Mouse (Mus musculus) neural tube, embryonic 10.5 days (tissue): ENCODE data around the gene Lemd2.

Source experiments
- DNase-seq: peaks from one replicate; pipeline ENCODE4 v3.0.0-alpha.2; 2017; ENCODE audit warnings: low spot score; ENCODE audit errors: extremely low spot score

The Lemd2 gene

DNA sequence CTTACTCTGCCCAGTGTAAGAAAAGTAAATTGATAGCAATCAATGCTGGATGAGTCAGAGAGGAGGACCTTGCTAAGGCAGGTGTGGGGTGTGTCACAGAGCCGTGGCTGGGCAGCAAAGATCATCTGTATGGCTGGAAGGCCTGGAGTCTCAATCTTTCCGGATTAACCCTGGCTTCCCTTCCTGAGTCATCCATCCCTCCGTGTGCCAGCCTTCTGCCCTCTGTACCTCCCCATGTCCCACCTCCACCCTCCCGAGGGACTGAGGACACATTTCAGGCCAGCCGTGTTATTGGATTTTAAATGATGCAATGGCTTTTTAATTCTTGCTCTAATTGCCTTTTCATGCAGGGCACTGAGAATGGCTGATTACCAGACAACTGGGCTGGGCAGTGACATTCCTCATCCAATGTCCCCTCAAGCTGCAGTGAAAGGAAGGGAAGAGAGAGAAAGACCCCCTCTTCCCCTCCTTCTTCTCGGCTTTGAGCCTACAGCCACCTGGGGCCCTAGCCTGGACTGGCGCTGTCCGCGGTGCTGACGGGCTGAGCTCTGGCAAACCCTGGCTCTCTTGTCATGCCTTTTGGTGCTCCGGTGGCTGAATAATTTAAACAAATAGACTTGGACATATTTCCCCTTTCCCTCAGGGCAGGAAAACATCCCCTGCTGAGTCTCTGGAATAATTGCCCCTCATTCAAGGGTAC is 24.1 kb upstream of the Lemd2 start:
- DNase-seq = peak; percentile 78

DNA sequence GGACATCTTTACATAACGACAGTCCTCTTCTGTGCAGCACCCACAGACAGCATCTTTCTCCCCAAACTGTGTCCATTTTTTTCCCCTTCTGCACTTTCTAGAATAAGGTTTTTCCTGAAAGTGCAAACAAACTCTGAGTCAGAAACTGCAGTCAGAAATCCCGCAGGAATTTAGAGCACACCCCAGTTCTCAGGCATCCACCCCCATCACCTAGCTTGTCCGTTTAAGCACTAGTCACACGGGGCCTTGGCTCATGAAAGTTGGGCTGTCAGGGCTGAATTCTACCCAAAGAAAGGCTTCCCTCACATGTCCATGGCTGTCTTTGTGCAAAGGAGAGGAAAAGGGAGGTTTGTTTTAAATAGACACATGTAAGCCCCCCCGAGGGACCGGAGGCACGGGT is 23.0 kb upstream of the Lemd2 start:
- no peak for DNase-seq

DNA sequence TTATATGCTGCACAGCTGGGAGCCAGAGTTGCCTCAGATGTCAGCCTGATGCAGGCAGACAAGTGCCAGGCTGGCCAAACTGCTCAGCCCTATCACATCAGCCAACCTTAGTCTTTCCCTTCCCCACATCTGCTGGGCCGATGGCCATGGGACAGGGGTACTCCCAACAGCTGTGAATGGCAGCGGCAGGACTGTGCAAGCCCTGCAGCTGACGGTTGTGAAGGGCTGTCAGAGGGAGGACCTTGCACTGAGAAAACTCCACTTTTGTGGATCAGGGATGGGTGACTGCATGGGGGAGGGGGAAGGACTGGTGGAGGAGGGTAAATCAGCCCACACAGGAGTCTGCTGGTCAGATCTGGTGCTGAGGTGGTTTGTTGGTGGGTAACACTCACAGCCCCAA is 22.4 kb upstream of the Lemd2 start:
- DNase-seq = no peak

DNA sequence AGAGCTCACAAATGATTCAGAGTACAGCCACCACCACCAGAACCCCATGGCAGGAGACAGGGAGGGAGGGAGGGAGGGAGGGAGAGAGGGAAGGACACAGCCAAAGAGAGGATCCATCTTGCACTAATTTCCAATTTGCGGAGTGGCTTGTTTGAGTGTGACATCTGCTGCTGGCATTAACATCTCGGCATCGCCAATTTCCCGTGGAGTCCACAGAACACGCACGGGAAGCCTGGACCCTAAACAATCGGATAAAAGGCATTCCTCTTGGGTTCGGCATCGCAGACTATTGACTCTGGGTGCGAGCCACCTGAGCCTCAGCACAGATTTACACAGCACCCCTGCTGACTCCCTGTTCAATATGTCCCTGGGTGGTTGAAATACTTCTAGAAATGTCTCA is 21.5 kb upstream of the Lemd2 start:
- DNase-seq = no peak

DNA sequence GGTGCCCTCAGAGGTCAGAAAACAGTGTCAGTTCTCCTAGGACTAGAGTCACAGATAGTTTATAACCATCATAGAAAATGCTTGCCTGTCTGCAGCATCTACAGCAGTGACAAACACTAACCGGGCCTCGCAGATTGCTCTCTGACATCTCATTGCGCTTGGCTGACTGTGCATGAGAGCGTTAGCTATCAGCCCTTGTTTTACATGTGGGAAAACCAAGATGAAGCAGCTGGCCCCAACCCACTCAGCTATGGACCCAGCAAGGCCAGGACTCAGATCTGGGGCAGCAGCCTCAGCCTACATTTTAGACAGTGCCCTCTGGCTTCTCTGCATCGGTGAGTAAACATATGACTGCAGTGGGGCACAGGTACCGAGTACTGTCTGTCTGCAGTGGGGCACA is 19.6 kb upstream of the Lemd2 start:
- DNase-seq = no peak

DNA sequence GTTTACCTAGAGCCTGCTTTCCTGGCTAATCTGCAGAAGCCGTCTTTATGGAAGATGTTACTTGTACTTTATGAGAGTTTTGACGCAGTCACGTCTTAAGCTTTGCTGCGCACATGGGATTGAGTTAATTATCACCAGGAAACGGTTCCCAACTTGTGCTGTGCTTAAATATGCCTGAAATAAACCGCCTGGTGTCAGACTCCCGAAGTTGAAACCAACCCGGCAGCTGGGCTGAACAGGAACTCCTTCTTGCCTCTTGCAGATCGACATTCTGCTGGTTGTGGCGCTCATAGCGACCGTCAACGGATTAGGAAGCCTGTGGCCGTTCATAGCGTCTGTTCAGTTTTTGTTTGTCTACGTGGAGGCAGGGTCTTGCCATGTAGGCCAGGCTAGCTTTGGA is 17.3 kb upstream of the Lemd2 start:
- no peak for DNase-seq

DNA sequence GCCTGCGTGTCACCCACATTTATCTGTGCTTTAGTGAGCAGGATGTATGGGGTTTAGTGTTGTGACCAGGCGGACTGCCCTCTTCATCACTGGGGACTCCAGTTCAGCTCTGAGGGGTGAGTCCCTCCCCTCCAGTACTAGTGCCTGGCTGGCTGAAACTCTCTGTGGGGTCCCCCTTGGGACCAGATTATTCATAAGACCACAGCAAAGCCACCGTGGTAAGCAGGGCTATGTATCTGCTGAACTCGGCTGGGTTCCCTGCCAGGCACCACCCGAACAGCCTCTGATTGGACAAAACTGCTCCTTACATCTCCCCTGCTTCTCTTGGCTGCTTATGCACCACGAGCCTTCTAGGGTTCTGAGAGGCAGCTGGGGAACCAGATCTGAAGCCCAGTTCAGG is 14.6 kb upstream of the Lemd2 start:
- DNase-seq = no peak

DNA sequence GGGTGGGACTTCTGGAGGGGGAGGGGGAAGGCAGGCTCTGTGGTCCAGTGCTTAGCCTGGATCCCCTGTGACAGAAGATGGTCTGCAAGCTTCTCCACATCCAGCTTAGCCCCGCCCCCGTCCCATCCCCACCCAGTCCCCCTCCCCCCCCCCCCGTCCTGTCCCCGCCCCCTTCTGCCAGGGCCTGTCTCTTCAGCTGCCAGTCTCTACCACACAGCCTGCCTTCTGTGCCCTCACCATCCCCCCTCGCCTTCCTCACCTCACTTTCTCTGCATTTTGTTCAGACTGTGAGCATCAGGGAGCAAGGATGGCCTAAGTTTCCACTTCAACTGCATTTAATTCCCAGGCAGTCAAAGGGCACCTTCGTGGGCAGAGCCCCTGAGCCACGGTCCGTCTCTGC is 14.1 kb upstream of the Lemd2 start:
- DNase-seq = no peak

DNA sequence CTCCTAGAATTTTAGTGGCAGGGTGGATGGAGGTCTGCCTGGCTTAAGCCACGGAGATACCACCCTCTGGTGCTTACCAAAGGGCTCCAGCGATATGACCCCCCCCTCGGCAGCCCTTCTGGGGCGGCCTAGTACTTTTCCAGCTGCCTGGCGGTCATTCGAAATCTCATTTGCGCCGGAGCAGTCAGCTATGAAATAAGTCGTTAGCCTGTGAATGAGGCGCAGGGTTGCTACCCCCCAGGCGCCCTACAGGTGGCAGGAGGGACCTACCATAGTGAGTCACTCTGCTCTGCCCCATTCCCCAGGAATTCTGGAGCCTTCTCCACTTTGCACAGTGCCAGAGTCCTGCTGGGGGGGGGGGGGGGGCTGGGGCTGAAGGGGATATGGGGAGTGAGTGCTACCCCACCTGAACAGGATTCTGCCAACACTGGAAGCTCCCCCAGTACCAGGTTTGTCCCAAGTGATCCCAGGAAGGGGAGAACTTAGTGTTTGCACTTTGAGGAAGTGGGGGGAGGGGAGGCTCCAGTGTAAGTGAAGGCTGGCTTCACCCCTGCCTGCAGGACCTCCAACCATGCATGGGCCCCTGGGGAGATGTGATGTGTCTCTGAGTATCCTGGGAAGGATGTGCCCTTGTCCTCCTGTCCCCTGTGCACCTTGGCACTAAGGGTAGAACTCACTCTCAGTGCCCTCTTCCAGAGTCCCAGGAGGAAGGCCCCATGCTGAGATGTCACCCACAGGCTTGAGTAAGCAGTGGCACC is 8.7 kb upstream of the Lemd2 start:
- peak; percentile 56 for DNase-seq

DNA sequence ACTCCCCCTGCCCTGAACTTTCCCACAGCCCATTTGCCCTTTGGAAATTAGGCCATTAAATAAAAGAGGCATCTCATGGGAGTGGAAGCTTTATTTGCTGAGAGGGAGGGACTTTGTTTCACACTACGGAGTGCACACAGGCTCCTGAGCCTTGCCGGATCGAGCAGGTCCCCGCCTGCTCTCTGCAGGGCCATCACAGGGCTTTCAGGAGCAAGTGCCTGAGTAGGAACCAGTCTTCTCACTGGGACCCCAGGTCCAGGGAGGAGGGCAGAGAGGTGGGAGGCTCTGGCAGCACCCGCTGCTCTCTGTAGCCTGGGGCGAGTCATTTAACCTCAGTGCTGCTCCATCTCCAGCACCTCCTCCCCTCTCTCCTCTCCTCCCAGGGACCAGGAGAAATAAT is 7.7 kb upstream of the Lemd2 start:
- no peak for DNase-seq

DNA sequence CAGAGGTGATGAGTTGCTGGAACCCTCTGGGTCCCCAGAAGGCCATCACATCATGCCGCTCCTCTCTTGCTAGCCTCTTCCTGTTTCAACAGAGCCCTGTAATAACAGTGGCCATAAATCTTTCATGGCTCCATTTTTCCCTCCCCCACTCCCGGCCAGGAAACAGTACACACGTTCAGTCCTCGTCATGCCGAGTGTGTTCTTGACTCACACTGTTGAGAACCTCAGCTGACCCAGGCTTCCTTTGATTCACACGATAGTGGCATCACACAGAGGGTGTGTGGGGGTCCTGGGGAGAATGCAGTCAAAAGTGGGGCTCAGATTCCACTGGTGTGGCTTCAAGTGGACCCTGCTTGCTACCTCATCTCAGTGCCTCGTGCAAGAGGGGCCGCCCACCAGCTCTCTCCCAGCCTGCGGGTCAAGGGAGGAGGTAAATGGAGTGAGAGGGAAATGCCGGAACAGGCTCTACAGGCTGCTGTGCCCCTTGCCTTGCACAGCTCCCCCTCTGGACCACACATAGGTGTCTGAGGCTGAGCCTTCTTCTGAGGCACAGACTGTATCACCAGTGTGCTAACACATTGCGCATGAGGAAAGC is 2.9 kb upstream of the Lemd2 start:
- peak; percentile 53 for DNase-seq

DNA sequence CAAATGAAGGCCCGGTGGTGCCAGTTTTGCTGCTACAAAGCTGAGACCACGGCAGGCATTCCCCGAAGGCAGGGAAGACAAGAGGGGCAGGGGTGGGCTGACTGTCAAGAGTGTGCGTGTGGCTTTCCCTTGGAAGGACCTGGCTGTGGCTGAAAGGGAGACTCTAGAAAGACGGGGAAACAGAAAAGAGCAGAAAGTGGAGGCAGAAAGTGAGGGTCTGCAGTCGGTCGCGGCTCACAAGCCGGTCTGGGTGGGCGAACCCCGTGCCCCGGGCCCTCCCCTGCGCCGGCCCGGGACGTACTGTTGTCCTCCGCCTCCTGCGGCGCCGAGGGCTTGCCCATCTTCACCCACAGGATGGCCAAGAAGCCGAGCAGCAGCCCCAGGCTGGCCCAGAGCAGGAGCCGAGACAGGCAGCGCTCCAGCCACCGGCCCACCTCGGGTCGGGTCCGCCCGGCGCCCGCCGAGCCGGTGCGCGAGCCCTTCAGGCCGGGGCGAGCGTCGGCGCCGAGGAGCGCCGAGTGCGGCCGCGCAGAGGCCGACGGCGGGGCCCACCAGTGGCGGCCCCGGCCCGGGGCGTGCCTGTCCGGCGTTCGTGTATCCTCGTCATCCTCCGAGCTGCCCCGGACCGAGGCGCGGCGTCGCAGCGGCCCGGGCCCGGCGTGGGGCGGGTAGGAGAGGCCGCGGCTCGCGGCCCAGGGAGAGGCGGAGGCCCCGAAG is 753 bp downstream of the Lemd2 start:
- DNase-seq = peak; percentile 69

DNA sequence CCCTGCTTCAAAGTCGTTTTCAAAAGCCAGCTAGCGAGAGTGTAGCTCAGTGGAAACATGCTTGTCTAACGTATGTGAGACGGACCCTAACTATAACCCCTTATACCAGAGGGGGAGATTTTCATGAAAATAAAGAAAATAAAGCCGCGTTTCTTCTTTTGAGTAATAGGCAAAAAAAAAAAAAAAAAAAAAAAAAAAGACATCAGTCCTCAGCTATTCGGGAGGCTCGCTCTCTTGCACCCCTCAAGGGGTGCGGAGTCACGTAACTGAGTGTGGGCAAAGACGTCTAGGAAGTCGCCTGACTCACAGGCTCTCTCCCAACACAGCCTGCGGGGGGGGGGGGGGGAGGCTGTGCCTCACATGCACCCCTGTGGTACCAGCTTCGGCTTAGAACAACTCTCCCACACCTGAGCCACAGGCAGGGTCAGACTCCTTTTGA is 1.3 kb downstream of the Lemd2 start:
- no peak for DNase-seq

DNA sequence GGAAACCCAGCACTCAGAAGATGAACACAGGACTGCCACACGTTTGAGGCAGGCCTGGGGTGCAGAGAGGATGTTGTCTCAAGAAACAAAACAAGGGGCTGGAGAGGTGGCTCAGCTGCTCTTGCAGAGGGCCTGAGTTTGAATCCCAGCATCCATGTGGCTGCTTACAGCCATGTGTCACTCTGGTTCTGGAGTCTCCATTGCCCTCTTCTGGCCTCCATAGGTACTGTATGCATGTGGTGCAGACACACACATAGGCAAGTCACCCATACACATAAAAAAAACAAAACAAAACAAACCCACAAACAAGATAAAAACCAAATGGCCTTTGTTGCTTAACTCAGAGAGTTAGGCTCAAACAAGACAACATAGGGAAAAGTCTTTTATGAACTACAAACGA is 2.3 kb downstream of the Lemd2 start:
- DNase-seq = no peak

DNA sequence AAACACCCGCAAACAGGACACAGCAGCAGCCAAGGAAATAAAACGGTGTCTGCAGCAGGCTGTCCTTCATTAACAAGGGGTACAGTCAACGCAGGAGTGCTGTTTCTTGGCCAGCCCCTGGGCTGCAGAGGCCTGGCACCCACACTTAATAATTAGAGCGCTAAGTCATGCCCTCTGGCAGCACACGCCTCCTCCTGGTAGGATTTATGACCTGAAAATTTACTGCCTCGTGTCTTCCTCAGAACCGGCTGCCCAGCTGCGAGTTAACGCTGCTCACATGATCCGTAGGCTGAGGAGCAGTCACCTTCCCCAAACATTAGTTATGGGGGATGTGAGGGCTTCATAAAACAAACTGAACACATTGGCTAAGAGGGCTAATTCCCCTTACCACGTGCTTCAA is 3.5 kb downstream of the Lemd2 start:
- DNase-seq = no peak

DNA sequence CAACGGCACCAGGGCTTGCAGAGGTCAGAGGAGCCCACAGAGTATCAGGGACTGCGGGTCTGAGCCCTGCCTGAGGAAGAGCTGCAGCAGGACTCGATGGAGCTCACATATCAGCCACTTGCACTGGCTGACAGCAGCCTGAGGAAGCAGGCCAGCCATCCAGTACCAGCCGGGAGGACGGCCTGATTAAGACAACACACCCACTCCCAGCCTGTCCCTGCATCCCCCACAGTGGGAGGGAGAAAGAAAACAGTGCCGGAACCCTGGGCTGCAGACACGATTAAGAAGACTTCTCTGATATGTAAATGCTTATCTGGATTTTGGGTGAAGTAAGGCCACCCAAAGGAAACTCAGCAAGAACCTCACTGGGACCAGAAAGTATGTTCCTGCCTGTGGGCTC is 4.4 kb downstream of the Lemd2 start:
- no peak for DNase-seq

DNA sequence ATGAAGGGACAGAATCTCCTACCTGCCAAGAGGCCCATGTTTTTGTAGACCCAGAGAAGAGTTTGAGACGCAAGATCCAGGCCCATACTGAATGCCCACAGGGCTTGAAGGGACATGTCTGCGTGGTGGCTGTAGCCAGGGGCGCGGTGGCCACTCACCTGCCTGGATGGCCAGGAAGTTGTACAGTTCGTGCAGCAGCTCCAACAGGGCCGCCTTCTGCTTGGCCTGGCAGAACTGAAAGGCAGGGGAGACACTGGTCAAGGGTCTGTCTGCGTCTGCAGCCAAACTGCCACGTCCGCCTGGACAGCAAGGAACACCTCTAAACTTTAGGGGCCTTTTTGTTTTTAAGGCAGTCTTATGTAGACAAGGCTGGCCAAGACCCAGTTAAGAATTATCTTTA is 5.1 kb downstream of the Lemd2 start:
- DNase-seq = no peak

DNA sequence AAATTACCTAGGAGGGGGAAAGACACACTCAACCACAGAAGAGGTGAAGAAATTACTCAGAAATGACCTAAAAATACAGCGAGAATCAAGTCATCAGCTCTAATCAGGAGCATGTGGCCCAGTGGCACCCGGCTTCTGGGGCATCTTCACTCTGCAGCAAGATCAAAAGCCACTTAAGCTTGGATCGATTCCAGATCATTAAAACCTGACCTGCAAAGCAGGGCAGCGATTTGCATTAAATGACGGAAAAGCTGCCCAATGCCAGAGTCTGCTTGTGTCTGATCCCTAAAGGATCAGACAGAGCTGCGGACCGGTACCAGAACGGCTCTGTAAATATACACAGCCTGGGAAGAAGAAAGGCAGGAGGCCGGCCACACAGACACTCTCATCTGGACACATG is 8.1 kb downstream of the Lemd2 start:
- no peak for DNase-seq

DNA sequence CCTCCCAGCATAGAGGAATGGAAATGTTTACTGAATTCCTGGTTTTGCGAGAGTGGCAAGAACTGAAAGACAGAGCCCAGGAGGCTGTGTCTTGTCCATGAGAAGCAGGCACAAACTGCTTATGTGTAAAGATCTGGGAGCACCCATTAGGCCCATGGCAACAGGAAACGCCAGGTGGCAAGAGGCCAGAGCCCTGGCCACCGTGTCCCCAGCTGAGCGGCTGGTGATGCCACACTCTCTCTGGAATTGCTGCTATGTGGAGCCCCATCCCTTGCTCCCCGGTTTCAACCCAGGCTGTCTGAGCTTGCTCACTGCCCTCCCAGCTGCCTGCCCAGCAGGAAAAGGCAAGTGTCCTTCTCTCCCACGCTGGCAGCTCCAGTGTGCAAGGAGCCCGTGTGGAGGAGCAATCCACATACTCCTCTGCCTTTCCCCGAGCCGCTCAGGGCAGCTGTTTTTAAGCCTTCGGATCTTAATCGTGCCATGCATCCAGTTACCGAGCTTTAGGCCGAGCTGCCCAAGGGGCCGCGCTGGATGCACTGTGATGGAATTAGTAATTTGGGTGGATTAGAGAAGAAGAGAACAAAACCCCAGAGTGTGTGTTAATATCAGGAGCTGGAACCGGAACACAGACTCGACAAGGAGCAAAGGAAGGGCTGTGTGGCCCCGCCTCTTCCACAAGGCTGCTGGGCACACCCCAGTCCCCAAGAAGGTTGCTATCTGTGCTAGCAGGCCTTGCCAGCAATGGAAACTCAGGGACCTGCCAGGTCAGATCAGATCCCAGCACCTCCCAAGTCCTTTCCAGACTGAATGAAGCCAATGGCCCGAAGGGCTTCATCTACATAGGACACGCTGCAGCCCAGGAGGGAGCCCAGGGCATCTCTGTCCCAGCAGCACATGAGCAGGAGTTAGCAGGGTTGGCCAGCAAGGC is 9.7 kb downstream of the Lemd2 start:
- no peak for DNase-seq

DNA sequence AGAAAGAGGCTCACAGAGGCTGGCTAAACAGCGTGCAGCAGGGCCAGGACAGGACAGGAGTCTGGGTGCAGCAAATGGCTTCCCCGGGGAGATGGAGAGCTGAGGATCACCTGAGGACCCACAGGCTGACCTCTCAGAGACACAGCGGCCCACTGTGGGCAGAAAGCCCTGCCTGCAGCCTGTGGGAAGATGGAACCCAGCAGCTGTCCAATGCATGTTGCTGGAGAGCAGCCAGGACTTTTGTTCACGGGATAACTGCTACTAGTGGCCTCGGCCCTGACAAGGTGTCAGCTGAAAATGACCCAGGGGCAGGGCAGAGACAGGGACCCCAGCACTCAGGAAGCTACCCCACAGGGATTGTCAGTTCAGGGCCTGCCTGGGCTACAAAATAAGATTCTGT is 12.5 kb downstream of the Lemd2 start:
- DNase-seq = no peak

DNA sequence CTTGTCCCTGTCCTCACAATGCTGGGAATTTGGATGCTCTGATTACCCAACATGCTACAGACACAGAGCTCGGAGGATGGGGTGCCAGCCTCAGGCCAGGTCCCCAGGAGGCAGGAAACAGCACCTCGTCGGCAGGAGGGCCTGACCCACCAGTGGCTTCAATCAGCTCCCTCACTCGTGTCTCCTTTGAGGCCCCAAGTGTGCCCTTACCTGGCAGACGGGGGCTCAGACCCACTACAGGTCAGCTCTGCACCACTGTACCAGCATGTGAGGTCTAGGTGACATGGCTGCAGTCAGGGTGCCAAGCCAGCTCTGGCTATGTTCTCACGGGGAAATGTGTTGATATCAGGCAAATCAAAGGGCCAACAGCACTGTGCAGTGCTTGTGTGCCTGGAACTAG is 13.1 kb downstream of the Lemd2 start:
- DNase-seq = no peak
